Mouse (Mus musculus): Measurements from ENCODE around the gene Dhx32. TPM values are rescaled to one million over a fixed set of nuclear protein-coding genes. Genes with fewer than 3 reads are reported as not detected.

The Dhx32 gene
- polyA plus RNA-seq, 1 experiment = 1.7 TPM

DNA sequence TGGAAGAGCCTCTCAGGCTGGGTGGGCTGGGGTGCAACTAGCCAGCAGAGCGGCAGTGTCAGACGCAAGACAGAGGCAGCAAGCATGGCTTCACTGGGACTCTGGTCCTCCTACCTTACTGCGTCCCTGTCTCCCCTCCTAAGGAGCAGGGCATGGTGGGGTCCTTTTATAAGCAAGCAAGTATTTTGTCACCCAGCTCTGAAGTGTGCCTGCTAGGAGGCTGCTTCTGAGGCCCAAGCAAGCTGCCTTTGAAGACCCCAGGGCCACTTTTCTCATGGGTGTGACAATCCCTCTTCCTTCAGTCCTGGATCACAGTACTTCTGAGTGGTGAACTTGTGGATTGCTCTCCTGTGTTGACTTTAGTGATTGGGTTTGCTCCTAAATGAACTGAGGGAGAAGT lies 102.6 kb downstream of the Dhx32 start, which contains the start of gene Mmp21:
Gene Mmp21, minus strand, starts transcription at position 101 of the 400 bp plus-strand sequence.
- H3K9me3 ChIP-seq = peaks cover 10% of the 10 kb centered on the region
- peaks cover 21% of the 10 kb centered on the region for H3K4me1 ChIP-seq
- peaks cover 19% of the 10 kb centered on the region for H3K36me3 ChIP-seq (replicated peaks; ENCODE audit: low read length)
- no peak within 1 kb of the TSS for H3K4me3 ChIP-seq (replicated peaks)
- peaks cover 20% of the 10 kb centered on the region for H3K27me3 ChIP-seq (replicated peaks)
- TF ChIP-seq FLI1 (IDR thresholded peaks at IDR 0.05; ENCODE audit: low read length) (no peak), GATA1 (IDR thresholded peaks at IDR 0.05; ENCODE audit: borderline replicate concordance, low read length) (no peak)

GRCm38 (mm10) chr7:133679439-133679838 lies 103.1 kb downstream of the Dhx32 start:
- H3K9me3 ChIP-seq = peaks cover 5% of the 10 kb centered on the region
- H3K4me3 ChIP-seq (replicated peaks) = no peak overlapping the region
- peaks cover 19% of the 10 kb centered on the region for H3K36me3 ChIP-seq (replicated peaks; ENCODE audit: low read length)
- peaks cover 20% of the 10 kb centered on the region for H3K27me3 ChIP-seq (replicated peaks)
- peaks cover 20% of the 10 kb centered on the region for H3K4me1 ChIP-seq
- TF ChIP-seq GATA1 (IDR thresholded peaks at IDR 0.05; ENCODE audit: borderline replicate concordance, low read length) (no peak), FLI1 (IDR thresholded peaks at IDR 0.05; ENCODE audit: low read length) (no peak)

DNA sequence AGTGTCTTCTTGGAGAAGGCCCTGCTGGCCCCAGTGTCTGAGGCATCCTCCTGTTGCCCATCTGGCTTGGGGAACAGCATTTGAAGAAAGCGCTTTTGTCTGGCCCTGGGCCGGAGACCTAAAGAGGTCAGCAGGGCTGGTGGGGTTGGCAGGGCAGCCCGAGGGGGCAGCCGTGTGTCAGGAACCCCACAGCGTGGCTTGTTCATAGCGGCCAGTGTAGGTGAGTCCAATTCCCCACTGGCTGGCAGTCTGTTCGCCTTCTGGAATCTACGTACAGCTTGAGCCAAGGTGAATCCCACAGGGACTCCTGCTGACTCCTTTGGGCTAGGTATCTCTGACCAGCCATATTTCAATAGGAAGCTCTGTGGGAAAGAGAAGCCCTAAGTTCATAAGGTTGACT lies 103.8 kb downstream of the Dhx32 start:
- Histone ChIP-seq H3K27me3 (replicated peaks) (peaks cover 20% of the 10 kb centered on the region), H3K4me3 (replicated peaks) (no peak overlapping the region), H3K4me1 (peaks cover 14% of the 10 kb centered on the region), H3K9me3 (no peaks in the 10 kb centered on the region), H3K36me3 (replicated peaks; ENCODE audit: low read length) (peaks cover 23% of the 10 kb centered on the region)
- TF ChIP-seq GATA1 (IDR thresholded peaks at IDR 0.05; ENCODE audit: borderline replicate concordance, low read length) = no peak
- TF ChIP-seq FLI1 (IDR thresholded peaks at IDR 0.05; ENCODE audit: low read length) = no peak

DNA sequence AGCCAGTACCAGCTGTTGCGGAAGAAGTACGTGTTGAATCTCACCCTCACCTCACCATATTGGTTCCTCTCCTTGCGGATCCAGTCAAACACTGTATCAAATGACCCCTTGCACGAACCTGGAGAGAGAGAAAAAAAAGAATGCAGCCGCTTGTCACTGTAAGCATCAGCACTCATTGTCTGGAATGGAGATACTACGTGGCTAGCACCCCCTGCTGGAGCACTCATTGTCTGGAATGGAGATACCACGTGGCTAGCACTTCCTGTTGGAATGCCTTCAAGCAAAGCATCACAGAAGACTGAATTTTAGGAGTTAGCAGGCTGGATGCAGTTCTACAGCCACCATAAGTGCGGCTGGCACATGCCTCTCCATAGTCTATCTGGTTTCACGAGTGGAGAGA lies 106.5 kb downstream of the Dhx32 start:
- Histone ChIP-seq H3K4me1 (peaks cover 17% of the 10 kb centered on the region), H3K4me3 (replicated peaks) (no peak overlapping the region), H3K27me3 (replicated peaks) (peaks cover 13% of the 10 kb centered on the region), H3K36me3 (replicated peaks; ENCODE audit: low read length) (peaks cover 49% of the 10 kb centered on the region), H3K9me3 (no peaks in the 10 kb centered on the region)
- TF ChIP-seq GATA1 (IDR thresholded peaks at IDR 0.05; ENCODE audit: borderline replicate concordance, low read length) (no peak), FLI1 (IDR thresholded peaks at IDR 0.05; ENCODE audit: low read length) (no peak)

Other genes with a start within 250 kb of the Dhx32 start
- not detected in 2 replicates for gene Tex36, start 180.6 kb downstream of the Dhx32 start, polyA plus RNA-seq (2012; ENCODE audit: insufficient read depth, low replicate concordance)
- gene Edrf1, start 145.2 kb downstream of the Dhx32 start, polyA plus RNA-seq (2012; ENCODE audit: insufficient read depth, low replicate concordance) = 1.2 TPM in 1 of 2 replicates, not detected in the other
- not detected in 2 replicates for gene Mmp21, start 102.7 kb downstream of the Dhx32 start, polyA plus RNA-seq (2012; ENCODE audit: insufficient read depth, low replicate concordance)
- 14.0 and 58.2 TPM in 2 replicates for gene Bccip, start 73.4 kb downstream of the Dhx32 start, polyA plus RNA-seq (2012; ENCODE audit: insufficient read depth, low replicate concordance)
- gene Uros, start 72.7 kb downstream of the Dhx32 start, polyA plus RNA-seq (2012; ENCODE audit: insufficient read depth, low replicate concordance) = 1.6 TPM in 1 of 2 replicates, not detected in the other
- gene Fank1, start 5.9 kb downstream of the Dhx32 start, polyA plus RNA-seq (2012; ENCODE audit: insufficient read depth, low replicate concordance) = not detected in 2 replicates